Mouse (Mus musculus) urinary bladder, postnatal 14 days (tissue): ENCODE results near the gene Gm17662.

Experiments
- DNase-seq: peaks from one replicate; pipeline ENCODE4 v3.0.0; 2021; ENCODE audit warnings: low spot score

Gm17662 gene

GRCm38 (mm10) chr4:104857029-104857428, at the start of gene Gm17662:
Gene Gm17662 (plus strand): TSS chr4:104857329.
- DNase-seq: no peak

GRCm38 (mm10) chr4:104810710-104811286, 46.3 kb upstream of the Gm17662 start:
- no peak for DNase-seq

- DNase-seq: no peak
Measured at GRCm38 (mm10) chr4:104813617-104814016, 43.5 kb upstream of the Gm17662 start.

DNA sequence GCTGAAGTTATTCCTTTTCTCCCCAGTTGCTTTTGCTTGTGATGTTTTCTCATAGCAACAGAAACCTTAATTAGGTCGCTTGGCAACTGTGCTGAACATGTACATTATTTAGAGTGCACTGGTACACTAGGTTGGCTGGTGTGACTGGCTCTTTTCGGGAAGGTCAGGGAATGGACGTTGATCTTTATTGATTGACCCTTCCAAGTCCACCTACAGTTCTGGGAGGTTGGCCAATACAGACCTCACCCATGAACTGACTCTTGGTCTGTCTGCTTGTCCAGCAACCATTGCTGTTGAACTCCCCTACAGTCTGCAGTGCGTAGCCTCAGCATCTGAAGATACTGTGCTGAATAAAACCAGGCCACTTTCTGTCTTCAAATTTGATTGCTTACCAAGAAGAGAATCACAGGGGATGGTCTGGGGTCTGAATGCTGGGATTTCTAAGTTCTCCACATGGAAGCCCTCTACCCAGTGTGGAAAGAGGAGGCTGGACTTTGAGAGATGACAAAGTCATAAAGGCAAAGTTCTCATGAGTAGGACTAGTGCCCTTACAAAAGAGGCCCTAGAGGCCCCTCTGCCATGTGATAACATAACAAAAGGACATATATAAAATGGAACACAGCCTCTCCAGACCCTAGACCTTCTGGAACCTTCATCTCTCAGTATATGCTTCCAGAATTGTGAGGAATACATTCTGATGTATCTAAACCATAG, 40.5 kb upstream of the Gm17662 start:
- no peak for DNase-seq

GRCm38 (mm10) chr4:104817509-104817908, 39.6 kb upstream of the Gm17662 start:
- DNase-seq: no peak

- DNase-seq: no peak
Measured at GRCm38 (mm10) chr4:104818986-104819385, 38.1 kb upstream of the Gm17662 start.

GRCm38 (mm10) chr4:104819891-104820290, 37.2 kb upstream of the Gm17662 start:
- no peak for DNase-seq

DNA sequence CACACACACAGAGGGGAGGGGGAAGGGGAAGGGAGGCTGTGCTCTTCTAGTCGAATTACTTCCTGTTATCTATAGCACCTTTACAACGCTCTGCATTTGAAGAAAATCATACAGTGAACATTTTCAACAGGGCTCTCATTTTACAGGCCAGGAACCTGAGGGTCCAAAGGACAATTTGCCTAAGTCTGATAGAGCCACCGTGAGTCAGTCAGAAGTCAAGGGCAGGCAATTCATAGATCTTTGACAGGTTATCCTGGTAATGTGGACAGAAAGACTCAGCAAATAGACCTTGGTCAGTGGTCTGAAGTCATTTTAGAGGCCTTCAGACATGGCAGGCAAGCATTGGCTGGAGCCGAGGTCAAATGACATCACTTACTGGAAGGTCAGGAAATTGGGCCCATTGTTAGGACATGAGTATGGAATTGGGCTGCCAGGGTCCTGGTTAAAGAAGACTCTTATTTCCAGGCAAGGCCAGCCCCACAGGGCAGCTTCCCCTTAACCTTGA, 33.5 kb upstream of the Gm17662 start:
- DNase-seq: no peak

GRCm38 (mm10) chr4:104824381-104825077, 32.6 kb upstream of the Gm17662 start:
- DNase-seq: no peak

- no peak for DNase-seq
Measured at GRCm38 (mm10) chr4:104828939-104829338, 28.2 kb upstream of the Gm17662 start.

- no peak for DNase-seq
Measured at GRCm38 (mm10) chr4:104835096-104835495, 22.0 kb upstream of the Gm17662 start.

DNA sequence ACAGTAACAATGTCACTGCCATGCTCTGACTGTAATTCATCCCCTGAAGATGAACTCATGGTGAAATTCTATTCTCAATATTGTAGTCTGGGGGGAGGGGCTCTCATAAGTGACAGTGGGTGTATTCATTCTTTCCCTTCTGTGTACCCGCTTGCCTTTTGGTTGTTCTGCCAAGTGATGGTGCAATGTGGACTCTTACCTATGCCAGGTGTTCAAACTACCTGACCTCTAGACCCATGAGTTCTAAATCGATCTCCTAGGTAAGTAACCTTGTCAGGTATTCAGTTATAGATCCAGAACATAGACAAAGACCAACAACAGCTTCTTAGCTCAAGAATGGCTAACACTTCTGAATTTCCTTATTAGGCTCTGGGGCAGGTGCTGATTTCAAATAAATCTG, 18.8 kb upstream of the Gm17662 start:
- no peak for DNase-seq

DNA sequence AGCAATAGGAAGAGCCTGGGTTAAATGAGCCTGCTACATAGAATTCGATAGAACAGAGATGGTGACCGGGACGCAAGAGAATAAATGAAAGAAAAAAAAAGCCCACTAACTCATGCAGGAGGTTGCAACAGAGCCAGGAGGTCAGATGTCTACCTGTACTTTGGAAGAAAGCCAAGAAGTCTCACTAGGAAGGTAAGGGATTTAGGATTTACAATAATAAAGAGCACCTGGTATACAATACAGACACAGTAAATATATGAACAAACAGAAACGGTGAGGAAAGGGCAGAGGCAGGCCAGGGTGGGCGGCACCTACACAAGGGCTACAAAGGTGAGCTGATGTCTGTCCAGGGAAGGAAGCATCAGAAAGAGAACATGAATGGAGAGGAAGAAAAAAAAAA, 14.9 kb upstream of the Gm17662 start:
- DNase-seq: no peak

DNA sequence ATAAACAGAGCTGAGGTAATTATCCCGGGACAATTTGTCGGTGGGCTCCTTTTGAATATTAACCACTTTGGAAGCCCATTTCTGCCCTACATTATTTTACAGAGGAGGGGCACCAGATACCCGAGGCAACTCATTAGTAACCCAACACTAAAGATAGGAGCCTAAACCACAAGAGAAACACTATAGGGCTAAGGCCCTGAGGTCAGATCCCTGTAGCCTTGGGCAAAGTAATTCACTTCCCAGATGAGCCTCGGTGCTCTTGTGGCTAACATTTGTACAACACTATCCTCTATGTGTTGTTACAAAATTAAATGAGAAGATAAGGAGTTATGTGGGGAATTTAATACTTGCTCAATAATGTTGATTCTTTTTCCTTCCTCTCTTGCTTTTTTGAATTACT, 13.6 kb upstream of the Gm17662 start:
- DNase-seq: no peak

GRCm38 (mm10) chr4:104855216-104855615, 1.9 kb upstream of the Gm17662 start:
- no peak for DNase-seq

DNA sequence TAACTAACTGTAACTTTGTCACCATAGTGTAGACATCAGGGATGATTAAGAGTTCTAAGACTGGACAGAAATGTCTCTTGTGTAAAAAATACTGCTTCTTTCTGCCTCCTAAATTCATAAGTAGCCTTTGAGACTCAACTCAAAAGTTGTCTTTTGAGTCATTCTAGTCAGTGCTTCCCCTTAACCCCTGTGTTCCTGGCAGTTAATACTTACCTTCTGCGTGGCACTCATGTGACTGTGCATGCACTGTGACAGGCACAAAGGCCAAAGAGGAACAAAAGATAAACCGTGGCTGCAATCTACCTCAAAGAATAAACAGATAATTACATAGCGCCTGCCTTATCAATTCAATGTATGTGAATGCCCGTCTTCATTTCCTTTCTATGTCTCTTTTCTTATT, 694 bp downstream of the Gm17662 start:
- no peak for DNase-seq

DNA sequence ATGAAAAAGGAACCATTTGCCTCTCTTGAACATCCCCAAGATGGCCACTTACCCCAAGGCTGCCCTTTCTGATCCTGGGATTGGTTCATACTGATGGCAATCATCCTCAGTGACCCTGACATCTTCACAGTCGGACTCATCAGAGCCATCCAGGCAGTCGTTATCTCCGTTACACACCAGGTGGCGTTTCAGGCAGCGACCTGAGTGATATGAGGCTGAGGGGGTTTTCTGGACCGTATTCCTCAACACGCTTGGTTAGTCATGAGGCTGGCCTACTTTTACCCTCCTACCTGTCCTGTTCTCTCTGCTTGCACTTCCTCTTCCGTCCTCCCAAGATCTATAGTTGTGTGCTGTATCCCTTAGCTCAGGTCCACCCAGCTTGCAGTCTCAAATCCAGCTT, 4.1 kb downstream of the Gm17662 start:
- DNase-seq: no peak

DNA sequence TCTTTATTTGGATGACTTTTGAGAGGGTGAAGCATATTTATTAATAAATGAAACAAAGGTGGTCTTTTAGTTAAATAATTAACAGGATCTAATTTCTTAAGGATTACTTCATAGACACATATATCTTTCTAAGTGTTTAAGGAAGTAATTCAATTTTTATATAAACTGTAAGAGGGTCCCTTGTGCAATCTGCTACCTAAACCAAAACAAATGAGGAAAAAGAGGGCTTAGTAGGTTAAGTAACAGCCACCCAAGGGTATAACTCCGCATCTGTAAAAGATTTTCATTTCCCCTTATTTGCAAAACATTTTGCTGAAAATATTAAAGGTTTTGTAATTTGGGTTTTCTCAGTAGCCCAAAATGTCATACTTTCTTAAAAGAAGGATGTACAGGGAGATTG, 7.3 kb downstream of the Gm17662 start:
- DNase-seq: no peak

DNA sequence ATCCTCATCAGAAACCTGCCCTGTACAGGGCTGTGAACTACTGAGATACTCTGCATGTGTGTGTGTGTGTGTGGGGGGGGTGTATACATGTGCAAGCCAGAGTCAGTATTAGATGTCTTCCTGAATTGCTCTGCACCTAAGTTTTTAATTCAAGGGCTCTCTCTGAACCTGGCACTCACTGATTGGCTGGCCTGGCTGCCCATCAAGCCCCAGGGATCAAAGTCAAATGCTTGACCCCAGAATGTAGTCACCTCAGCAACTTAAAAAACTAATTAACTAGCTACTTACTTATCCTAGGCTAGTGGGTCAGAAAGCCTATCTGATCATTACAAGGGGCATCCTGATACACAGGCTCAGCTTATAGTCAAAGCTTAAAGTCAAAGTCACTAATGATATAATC, 12.5 kb downstream of the Gm17662 start:
- no peak for DNase-seq

DNA sequence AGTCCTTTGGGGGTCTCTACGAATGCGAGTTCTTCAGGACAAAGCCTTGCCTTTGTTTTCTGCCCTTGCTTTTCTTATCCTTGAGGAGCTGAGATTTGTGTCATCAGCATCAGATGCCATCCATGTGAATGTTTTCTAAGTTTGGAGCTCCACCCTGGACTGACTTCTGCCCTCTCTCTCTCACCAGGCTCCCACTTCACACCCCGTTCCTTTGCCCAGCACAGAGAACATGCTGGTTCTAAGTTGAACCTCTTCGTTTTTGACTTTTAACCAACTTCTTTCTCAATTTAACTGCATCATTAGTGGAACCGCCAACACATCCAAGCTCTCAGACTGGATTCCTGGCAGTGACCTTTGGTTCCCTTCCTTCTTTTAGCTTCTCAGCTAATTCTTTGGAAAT, 13.1 kb downstream of the Gm17662 start:
- no peak for DNase-seq

GRCm38 (mm10) chr4:104875832-104876231, 18.7 kb downstream of the Gm17662 start:
- DNase-seq: no peak

GRCm38 (mm10) chr4:104876323-104876722, 19.2 kb downstream of the Gm17662 start, which contains the start of gene C8a:
Gene C8a (minus strand): TSS chr4:104876398.
- no peak for DNase-seq

- DNase-seq: no peak
Measured at GRCm38 (mm10) chr4:104887486-104887885, 30.4 kb downstream of the Gm17662 start.
